Mouse (Mus musculus) liver, embryonic 11.5 days (tissue): ENCODE measurements around the gene Vax2. TPM values are rescaled to one million over a fixed set of nuclear protein-coding genes. Genes with fewer than 3 reads are reported as not detected.

ENCODE experiments used
- ATAC-seq: fragments of 200-750 bp; cut with Nextera tagmentation; replicated peaks from 2 replicates; pipeline ENCODE4 v1.8.0; 2017; ENCODE audit warnings: moderate number of reproducible peaks, mild to moderate bottlenecking, moderate TSS enrichment, moderate library complexity; ENCODE audit not compliant: low FRiP score
- DNase-seq: peaks from one replicate; pipeline ENCODE4 v3.0.0-alpha.2; 2017; ENCODE audit warnings: low spot score
- H3K27ac ChIP-seq: fragments of 300-500 bp; sonication (generic); 2 replicates; pipeline ENCODE4 v1.5.1; 2014; ENCODE audit warnings: mild to moderate bottlenecking, low read depth, low read length, control low read depth
- H3K27me3 ChIP-seq: fragments of 300-500 bp; sonication (generic); replicated peaks from 2 replicates; pipeline ENCODE4 v1.6.1; 2014; ENCODE audit warnings: low read length, mixed read lengths; ENCODE audit not compliant: control insufficient read depth, insufficient read depth
- H3K36me3 ChIP-seq: fragments of 300-500 bp; sonication (generic); 2 replicates; pipeline ENCODE4 v1.6.1; 2014; ENCODE audit warnings: mild to moderate bottlenecking, low read length, moderate library complexity, mixed read lengths; ENCODE audit not compliant: control insufficient read depth, insufficient read depth
- H3K4me1 ChIP-seq: fragments of 300-500 bp; sonication (generic); replicated peaks from 2 replicates; pipeline ENCODE4 v1.6.1; 2014; ENCODE audit warnings: low read length, mixed read lengths; ENCODE audit not compliant: control insufficient read depth, insufficient read depth
- H3K4me2 ChIP-seq: fragments of 300-500 bp; sonication (generic); 2 replicates; pipeline ENCODE4 v1.6.1; 2014; ENCODE audit warnings: mild to moderate bottlenecking, control low read depth, moderate library complexity
- H3K4me3 ChIP-seq: fragments of 300-500 bp; sonication (generic); 2 replicates; pipeline ENCODE4 v1.5.1; 2014; ENCODE audit warnings: low read depth, low read length, control low read depth
- H3K9ac ChIP-seq: fragments of 300-500 bp; sonication (generic); 2 replicates; pipeline ENCODE4 v1.6.1; 2014; ENCODE audit warnings: low read depth, low read length, control low read depth
- H3K9me3 ChIP-seq: fragments of 300-500 bp; sonication (generic); 2 replicates; pipeline ENCODE4 v1.6.1; 2016; ENCODE audit warnings: low read length, inconsistent platforms, mixed read lengths; ENCODE audit not compliant: control insufficient read depth
- WGBS: fragments of 180-500 bp; shearing (Covaris S2); extraction: QIAGEN DNeasy Blood & Tissue Kit; methylation state at CpG from one replicate; pipeline ENCODE4 v1.1.7; 2014; 5-methylcytosine and 5-hydroxymethylcytosine counted together
- polyA plus RNA-seq: library from polyadenylated mRNA; unstranded; fragments of >200 nt; fragmentation: Nextera tagmentation; extraction: Ambion mirVana; gene quantifications from 2 replicates; pipeline ENCODE4 v1.2.1, GENCODE M21; 2014

The Vax2 gene
- polyA plus RNA-seq, 1 experiment from 2014 or later, result not detected

GRCm38 (mm10) chr6:83717026-83717425 lies 6.0 kb downstream of the Vax2 start:
- H3K4me2 ChIP-seq, result no peak overlapping the region

GRCm38 (mm10) chr6:83722526-83722925 lies 11.5 kb downstream of the Vax2 start:
- H3K4me3 ChIP-seq, result no peak overlapping the region
- H3K9ac ChIP-seq, result no peak overlapping the region
- no peak for DNase-seq
- WGBS, result 21% methylated on average over 6 of the region's 6 CpGs
- H3K36me3 ChIP-seq, result no peaks in the 10 kb centered on the region
- H3K27ac ChIP-seq, result no peak overlapping the region
- ATAC-seq, result no peak
- H3K4me1 ChIP-seq, result no peaks in the 10 kb centered on the region
- H3K4me2 ChIP-seq, result no peak overlapping the region
- H3K27me3 ChIP-seq, result peaks cover 50% of the 10 kb centered on the region
- no peaks in the 10 kb centered on the region for H3K9me3 ChIP-seq

More at GRCm38 (mm10) chr6:83717026-83717425, 6.0 kb downstream of the Vax2 start:
- no peaks in the 10 kb centered on the region for H3K9me3 ChIP-seq
- no peak for ATAC-seq
- H3K27me3 ChIP-seq, result peaks cover 96% of the 10 kb centered on the region
- H3K27ac ChIP-seq, result no peak overlapping the region
- no peak overlapping the region for H3K9ac ChIP-seq
- no peak overlapping the region for H3K4me3 ChIP-seq
- DNase-seq, result no peak
- H3K4me1 ChIP-seq, result peaks cover 3% of the 10 kb centered on the region; the same call in 1 of the 2 replicates
- no peaks in the 10 kb centered on the region for H3K36me3 ChIP-seq
- 10% methylated on average over 8 of the region's 8 CpGs for WGBS

- Histone ChIP-seq H3K36me3 (no peaks in the 10 kb centered on the region), H3K4me3 (no peak overlapping the region), H3K27me3 (peaks cover 8% of the 10 kb centered on the region), H3K4me1 (no peaks in the 10 kb centered on the region), H3K27ac (no peak overlapping the region), H3K9ac (no peak overlapping the region), H3K4me2 (no peak overlapping the region), H3K9me3 (no peaks in the 10 kb centered on the region)
- no peak for ATAC-seq
- 35% methylated on average over 4 of the region's 4 CpGs for WGBS
- no peak for DNase-seq
Measured at GRCm38 (mm10) chr6:83727178-83727577, 16.1 kb downstream of the Vax2 start.

- WGBS, result 84% methylated on average over 3 of the region's 3 CpGs
- Histone ChIP-seq H3K27me3 (peaks cover 3% of the 10 kb centered on the region), H3K4me3 (no peak overlapping the region), H3K4me1 (no peaks in the 10 kb centered on the region), H3K27ac (no peak overlapping the region), H3K9ac (no peak overlapping the region), H3K9me3 (no peaks in the 10 kb centered on the region), H3K4me2 (no peak overlapping the region), H3K36me3 (no peaks in the 10 kb centered on the region)
- DNase-seq (no peak), ATAC-seq (no peak)
Measured at GRCm38 (mm10) chr6:83728488-83728887, 17.4 kb downstream of the Vax2 start.

- no peak overlapping the region for H3K4me2 ChIP-seq
- DNase-seq (no peak), ATAC-seq (no peak)
- peaks cover 3% of the 10 kb centered on the region; the same call in 1 of the 2 replicates for H3K9me3 ChIP-seq
- 60% methylated on average over 14 of the region's 14 CpGs for WGBS
- H3K36me3 ChIP-seq, result no peaks in the 10 kb centered on the region
- H3K4me3 ChIP-seq, result no peak overlapping the region
- no peaks in the 10 kb centered on the region for H3K4me1 ChIP-seq
- peaks cover 3% of the 10 kb centered on the region; the same call in 1 of the 2 replicates for H3K27me3 ChIP-seq
- no peak overlapping the region for H3K27ac ChIP-seq
- H3K9ac ChIP-seq, result no peak overlapping the region
Measured at GRCm38 (mm10) chr6:83729350-83729970, 18.4 kb downstream of the Vax2 start.

- Histone ChIP-seq H3K36me3 (no peaks in the 10 kb centered on the region), H3K27me3 (peaks cover 3% of the 10 kb centered on the region; the same call in 1 of the 2 replicates), H3K27ac (no peak overlapping the region), H3K9ac (no peak overlapping the region), H3K4me2 (no peak overlapping the region), H3K4me1 (no peaks in the 10 kb centered on the region), H3K4me3 (no peak overlapping the region), H3K9me3 (peaks cover 3% of the 10 kb centered on the region; the same call in 1 of the 2 replicates)
- 25% methylated on average over 5 of the region's 5 CpGs for WGBS
- DNase-seq (peak; percentile 68), ATAC-seq (no peak)
Measured at GRCm38 (mm10) chr6:83731128-83731527, 20.1 kb downstream of the Vax2 start.

GRCm38 (mm10) chr6:83737311-83737710 lies 26.2 kb downstream of the Vax2 start:
- Histone ChIP-seq H3K4me2 (no peak overlapping the region), H3K27me3 (no peaks in the 10 kb centered on the region; the same call in 1 of the 2 replicates), H3K9ac (no peak overlapping the region), H3K9me3 (peaks cover 3% of the 10 kb centered on the region), H3K4me1 (no peaks in the 10 kb centered on the region), H3K4me3 (no peak overlapping the region), H3K27ac (no peak overlapping the region), H3K36me3 (no peaks in the 10 kb centered on the region)
- DNase-seq (no peak), ATAC-seq (no peak)
- WGBS, result 22% methylated on average over 13 of the region's 13 CpGs

- Histone ChIP-seq H3K4me2 (no peak overlapping the region), H3K9me3 (peaks cover 3% of the 10 kb centered on the region), H3K27me3 (no peaks in the 10 kb centered on the region; the same call in 1 of the 2 replicates), H3K27ac (no peak overlapping the region), H3K4me1 (no peaks in the 10 kb centered on the region), H3K4me3 (no peak overlapping the region), H3K9ac (no peak overlapping the region), H3K36me3 (no peaks in the 10 kb centered on the region)
- WGBS, result 68% methylated on average over 6 of the region's 6 CpGs
- DNase-seq, result no peak
- no peak for ATAC-seq
Measured at GRCm38 (mm10) chr6:83738596-83738995, 27.5 kb downstream of the Vax2 start.

GRCm38 (mm10) chr6:83742761-83743160 lies 31.7 kb downstream of the Vax2 start, which contains the start of gene Atp6v1b1:
Gene Atp6v1b1, plus strand, starts transcription at chr6:83742990.
- DNase-seq, result no peak
- 46% methylated on average over 5 of the region's 5 CpGs for WGBS
- Histone ChIP-seq H3K4me3 (no peak within 1 kb of the TSS), H3K9me3 (no peaks in the 10 kb centered on the region; the same call in 1 of the 2 replicates), H3K27me3 (peaks cover 4% of the 10 kb centered on the region), H3K27ac (no peak within 1 kb of the TSS), H3K36me3 (no peaks in the 10 kb centered on the region), H3K4me1 (no peaks in the 10 kb centered on the region), H3K9ac (no peak within 1 kb of the TSS), H3K4me2 (no peak within 1 kb of the TSS)
- ATAC-seq, result no peak
